In the genomic region with DNA sequence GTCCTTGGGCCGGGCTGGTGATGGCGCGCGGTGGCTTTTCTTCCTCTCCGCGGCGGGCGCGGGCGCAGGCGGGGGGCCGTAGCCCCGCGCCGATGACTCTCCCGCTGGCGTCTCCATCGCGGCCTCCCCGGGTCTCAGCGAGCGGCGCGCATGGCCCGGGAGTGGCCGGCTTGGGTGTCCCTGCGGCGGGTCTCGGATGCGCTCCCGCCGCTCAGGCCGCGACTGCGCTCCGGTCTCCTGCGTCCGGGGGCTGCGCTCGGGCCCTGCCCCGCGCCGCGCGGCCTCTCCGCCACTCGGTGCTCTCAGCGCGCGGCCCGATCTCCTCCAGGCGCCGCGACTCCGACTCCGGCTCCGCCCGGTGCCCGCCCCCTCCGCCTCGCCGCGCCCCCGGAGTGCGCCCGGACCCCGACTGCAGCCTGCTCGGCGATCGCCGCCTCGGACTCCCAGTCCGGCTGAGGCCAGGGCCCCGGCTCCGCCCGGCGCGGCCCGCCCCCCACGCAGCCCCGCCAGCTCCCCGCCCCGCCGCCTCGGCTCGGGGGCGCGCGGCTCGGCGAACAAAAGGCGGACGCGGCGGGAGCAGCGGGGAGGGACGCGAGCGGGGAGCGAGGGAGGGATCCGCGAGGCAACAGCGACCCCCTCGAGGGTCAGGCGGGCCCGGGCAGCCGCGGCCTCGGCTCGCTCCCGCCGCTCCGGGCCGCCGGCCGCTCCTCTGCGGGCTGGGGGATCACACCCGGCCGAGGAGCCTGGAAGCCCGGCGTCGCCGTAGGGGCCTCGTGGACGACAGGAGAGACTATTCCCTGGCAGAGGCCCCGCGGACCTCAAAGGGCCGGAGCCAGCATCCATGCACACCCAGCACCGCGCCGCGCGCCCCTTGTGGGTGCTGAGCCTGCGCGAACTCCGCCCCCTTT, we compare ENCODE assay signal across 7 mouse cellular contexts. TPM values are rescaled to one million over a fixed set of nuclear protein-coding genes. Genes with fewer than 3 reads are reported as not detected.
DNase-seq lines count a peak whose midpoint lies in the region; ATAC-seq and TF ChIP-seq lines count a peak whose summit lies in the region.

Gene Soga1 (minus strand): TSS at position 462 of the 908 bp plus-strand sequence.

- TF ChIP-seq CTCF in heart, adult 2 months (IDR thresholded peaks at IDR 0.05), result peak; percentile 76

- intact Hi-C loops in heart, adult 2 months (cut with DNase I), result loop anchor here (1.0 to 5.0 kb wide), 4 partner anchors 24 to 357 kb away; no protein-coding TSS in a partner anchor

- H3K9me3 ChIP-seq in embryonic facial prominence, embryonic 11.5 days (replicated peaks; ENCODE audit: control insufficient read depth, low read length), result no peaks in the 10 kb centered on the region
- no peaks in the 10 kb centered on the region for H3K9me3 ChIP-seq in limb, embryonic 14.5 days (ENCODE audit: control insufficient read depth, low read length)
- H3K9me3 ChIP-seq in midbrain, embryonic 15.5 days, result no peaks in the 10 kb centered on the region
- H3K9me3 ChIP-seq in stomach, embryonic 14.5 days (ENCODE audit: control insufficient read depth, low read depth, low read length), result no peaks in the 10 kb centered on the region

- H3K27me3 ChIP-seq in embryonic facial prominence, embryonic 11.5 days (ENCODE audit: control insufficient read depth, insufficient read depth, low read length), result no peaks in the 10 kb centered on the region
- no peaks in the 10 kb centered on the region for H3K27me3 ChIP-seq in heart, adult 2 months (ENCODE audit: control insufficient read depth, insufficient read depth, low read length)
- H3K27me3 ChIP-seq in limb, embryonic 14.5 days (ENCODE audit: control insufficient read depth, insufficient read depth, low read length), result no peaks in the 10 kb centered on the region
- no peaks in the 10 kb centered on the region for H3K27me3 ChIP-seq in midbrain, embryonic 15.5 days (replicated peaks)
- no peaks in the 10 kb centered on the region for H3K27me3 ChIP-seq in stomach, embryonic 14.5 days (ENCODE audit: control insufficient read depth, insufficient read depth, low read length)

- TF ChIP-seq EP300 in heart, adult 2 months (IDR thresholded peaks at IDR 0.05; ENCODE audit: insufficient read depth, low read depth, low read length), result no peak

- DNase-seq in adrenal gland, postnatal 4 days (ENCODE audit: low spot score in 2 of 2), result peak; percentile 74 to 79
- peak; percentile 92 for DNase-seq in embryonic facial prominence, embryonic 11.5 days (ENCODE audit: low spot score)
- peak; percentile 95 to 96 for DNase-seq in heart, adult 2 months
- peak; percentile 67 to 71 for DNase-seq in kidney, adult 8-10 months
- DNase-seq in limb, embryonic 14.5 days (ENCODE audit: low spot score), result peak; percentile 79

- ATAC-seq in embryonic facial prominence, embryonic 11.5 days (replicated peaks; ENCODE audit: insufficient number of reproducible peaks, low FRiP score, low TSS enrichment, low read depth), result peak; percentile 90
- ATAC-seq in limb, embryonic 14.5 days (ENCODE audit: low FRiP score, low read depth), result peak; percentile 90
- peak; percentile 91 for ATAC-seq in midbrain, embryonic 15.5 days (replicated peaks)
- ATAC-seq in stomach, embryonic 14.5 days (ENCODE audit: insufficient number of reproducible peaks, insufficient read depth, low FRiP score, low read depth), result peak; percentile 90

- H3K4me3 ChIP-seq in embryonic facial prominence, embryonic 11.5 days (ENCODE audit: low read depth, low read length), result peak within 1 kb of the TSS; percentile 91
- H3K4me3 ChIP-seq in heart, adult 2 months, result peak within 1 kb of the TSS; percentile 89
- H3K4me3 ChIP-seq in limb, embryonic 14.5 days (replicated peaks; ENCODE audit: low read length), result peak within 1 kb of the TSS; percentile 91
- peak within 1 kb of the TSS; percentile 97 for H3K4me3 ChIP-seq in midbrain, embryonic 15.5 days
- H3K4me3 ChIP-seq in stomach, embryonic 14.5 days (ENCODE audit: low read depth, low read length), result peak within 1 kb of the TSS; percentile 94

- peak within 1 kb of the TSS; percentile 98 for H3K27ac ChIP-seq in embryonic facial prominence, embryonic 11.5 days (replicated peaks; ENCODE audit: low read depth, low read length)
- peak within 1 kb of the TSS; percentile 91 for H3K27ac ChIP-seq in heart, adult 2 months
- H3K27ac ChIP-seq in limb, embryonic 14.5 days (replicated peaks; ENCODE audit: low read depth, low read length), result peak within 1 kb of the TSS; percentile 98
- H3K27ac ChIP-seq in midbrain, embryonic 15.5 days, result peak within 1 kb of the TSS; percentile 97
- peak within 1 kb of the TSS; percentile 94 for H3K27ac ChIP-seq in stomach, embryonic 14.5 days (ENCODE audit: low read length)

- under 1% methylated on average over 91 of the region's 136 CpGs for WGBS in embryonic facial prominence, embryonic 11.5 days
- WGBS in heart, adult 2 months, result under 1% methylated on average over 132 of the region's 136 CpGs
- 0% methylated on average over 42 of the region's 136 CpGs for WGBS in limb, embryonic 14.5 days
- under 1% methylated on average over 104 of the region's 136 CpGs for WGBS in midbrain, embryonic 15.5 days
- WGBS in stomach, embryonic 14.5 days, result 2% methylated on average over 89 of the region's 136 CpGs

- no peaks in the 10 kb centered on the region for H3K36me3 ChIP-seq in embryonic facial prominence, embryonic 11.5 days (replicated peaks; ENCODE audit: control insufficient read depth, insufficient read depth, low read depth, low read length)
- peaks cover 3% of the 10 kb centered on the region; the same call in 1 of the 2 replicates for H3K36me3 ChIP-seq in heart, adult 2 months (ENCODE audit: control insufficient read depth, insufficient read depth, low read length)
- H3K36me3 ChIP-seq in limb, embryonic 14.5 days (ENCODE audit: control insufficient read depth, insufficient read depth, low read length), result 0 out of 2 replicates have a peak, but pooled peaks cover 6% of the 10 kb centered on the region
- no peaks in the 10 kb centered on the region for H3K36me3 ChIP-seq in midbrain, embryonic 15.5 days (replicated peaks)
- no peaks in the 10 kb centered on the region for H3K36me3 ChIP-seq in stomach, embryonic 14.5 days (ENCODE audit: control insufficient read depth, insufficient read depth, low read length)

- no peak for TF ChIP-seq POLR2A in heart, adult 2 months (IDR thresholded peaks at IDR 0.05; ENCODE audit: insufficient read depth, low read depth, low read length)
- TF ChIP-seq POLR2A in limb, embryonic 14.5 days (IDR thresholded peaks at IDR 0.05; ENCODE audit: borderline replicate concordance, extremely low read depth, insufficient read depth, insufficient read length), result peak; percentile 82; the same call in 1 of the 2 replicates

- H3K4me1 ChIP-seq in embryonic facial prominence, embryonic 11.5 days (ENCODE audit: control insufficient read depth, insufficient read depth, low read length), result peaks cover 16% of the 10 kb centered on the region
- peaks cover 22% of the 10 kb centered on the region for H3K4me1 ChIP-seq in heart, adult 2 months (ENCODE audit: control insufficient read depth, insufficient read depth, low read length)
- peaks cover 39% of the 10 kb centered on the region for H3K4me1 ChIP-seq in limb, embryonic 14.5 days (ENCODE audit: control insufficient read depth, insufficient read depth, low read length)
- H3K4me1 ChIP-seq in midbrain, embryonic 15.5 days, result peaks cover 45% of the 10 kb centered on the region
- H3K4me1 ChIP-seq in stomach, embryonic 14.5 days (ENCODE audit: control insufficient read depth, insufficient read depth, low read length), result peaks cover 39% of the 10 kb centered on the region

- H3K79me2 ChIP-seq in heart, adult 2 months (replicated peaks; ENCODE audit: control insufficient read depth, insufficient read depth, low read length), result 0 out of 2 replicates have a peak, but pooled peaks cover 2% of the 10 kb centered on the region

- peak within 1 kb of the TSS; percentile 85 for H3K4me2 ChIP-seq in embryonic facial prominence, embryonic 11.5 days (ENCODE audit: low read depth, low read length)
- peak within 1 kb of the TSS; percentile 92 for H3K4me2 ChIP-seq in limb, embryonic 14.5 days (replicated peaks; ENCODE audit: low read depth, low read length, severe bottlenecking)
- peak within 1 kb of the TSS; percentile 98 for H3K4me2 ChIP-seq in midbrain, embryonic 15.5 days
- H3K4me2 ChIP-seq in stomach, embryonic 14.5 days (replicated peaks; ENCODE audit: low read depth, low read length), result peak within 1 kb of the TSS; percentile 92

- H3K9ac ChIP-seq in embryonic facial prominence, embryonic 11.5 days (replicated peaks; ENCODE audit: low read length), result peak within 1 kb of the TSS; percentile 99
- H3K9ac ChIP-seq in heart, adult 2 months (ENCODE audit: low read depth, low read length), result peak within 1 kb of the TSS; percentile 87
- H3K9ac ChIP-seq in limb, embryonic 14.5 days (ENCODE audit: low read depth, low read length, severe bottlenecking), result peak within 1 kb of the TSS; percentile 96
- peak within 1 kb of the TSS; percentile 99 for H3K9ac ChIP-seq in midbrain, embryonic 15.5 days
- peak within 1 kb of the TSS; percentile 95 for H3K9ac ChIP-seq in stomach, embryonic 14.5 days (replicated peaks; ENCODE audit: low read depth, low read length)

RNA-seq across cellular contexts. Expression of gene Soga1, which starts in this region (rescaled TPM):
- 10 to 100 TPM; 46.3 to 47.0 TPM for total RNA-seq in adrenal gland, postnatal 4 days (2021)
- 5.4 and 5.6 TPM in 2 replicates for polyA plus RNA-seq in embryonic facial prominence, embryonic 11.5 days (2014; fragmentation: Nextera tagmentation; extraction: Ambion mirVana)
- total RNA-seq in heart, adult 2 months (2021), result 10 to 100 TPM; 10.0 to 11.7 TPM
- 4.8 and 6.6 TPM in 2 replicates for polyA plus RNA-seq in heart, adult 2 months (2012; rRNA removed)
- 14.2 and 22.8 TPM in 2 replicates for polyA plus RNA-seq in limb, embryonic 14.5 days (2012; rRNA removed)
- polyA plus RNA-seq in limb, embryonic 14.5 days (2014; fragmentation: Nextera tagmentation; extraction: Ambion mirVana), result 5.5 and 7.9 TPM in 2 replicates
- 6.8 and 7.1 TPM in 2 replicates for polyA plus RNA-seq in midbrain, embryonic 15.5 days (2015; fragmentation: Nextera tagmentation; extraction: Ambion mirVana)
- polyA plus RNA-seq in stomach, embryonic 14.5 days (2014; fragmentation: Nextera tagmentation; extraction: Ambion mirVana), result 7.3 and 8.1 TPM in 2 replicates

Comparison
In these comparisons a context has a peak if more than half of its experiments do, and no peak if none do; other contexts are left out.
1. Peak in every context shown above with its lines: DNase-seq, ATAC-seq, H3K4me3 ChIP-seq and H3K27ac ChIP-seq.